Mouse (Mus musculus) bone marrow, adult 2 months (tissue): ENCODE measurements around the gene Cd47. TPM values are rescaled to one million over a fixed set of nuclear protein-coding genes. Genes with fewer than 3 reads are reported as not detected.

Source experiments
- H3K27ac ChIP-seq: fragments of 200-500 bp; 2 replicates; pipeline ENCODE4 v1.5.1; 2012; ENCODE audit warnings: low read depth, mild to moderate bottlenecking, control low read depth, inconsistent platforms, low read length; ENCODE audit not compliant: control insufficient read depth, poor library complexity, insufficient read depth
- H3K4me1 ChIP-seq: fragments of 200-500 bp; 2 replicates; pipeline ENCODE4 v1.6.1; 2011; ENCODE audit warnings: low read length; ENCODE audit not compliant: control insufficient read depth, insufficient read depth
- H3K4me3 ChIP-seq: fragments of 200-500 bp; replicated peaks from 2 replicates; pipeline ENCODE3; 2011; ENCODE audit warnings: mild to moderate bottlenecking, low read depth, low read length, control low read depth; ENCODE audit not compliant: control insufficient read depth
- CTCF ChIP-seq: fragments of 200-500 bp; IDR thresholded peaks from 2 replicates; pipeline ENCODE4 v1.5.1; 2011; ENCODE audit warnings: low read length, control low read depth; ENCODE audit not compliant: control insufficient read depth, insufficient read depth
- POLR2A ChIP-seq: fragments of 200-500 bp; IDR thresholded peaks from 2 replicates; pipeline ENCODE4 v1.6.1; 2011; ENCODE audit warnings: low read depth, mild to moderate bottlenecking, control low read depth, low read length, borderline replicate concordance; ENCODE audit not compliant: control insufficient read depth
- WGBS: fragments of 180-500 bp; shearing (Covaris S2); methylation state at CpG from one replicate; pipeline ENCODE4 v1.1.7; 2018; 5-methylcytosine and 5-hydroxymethylcytosine counted together
- polyA plus RNA-seq: library from polyadenylated mRNA; stranded (reverse); fragments of >200 nt; gene quantifications from 2 replicates; pipeline ENCODE4 v1.2.4, GENCODE M21; 2011; ENCODE audit warnings: low replicate concordance; ENCODE audit not compliant: missing spikeins, insufficient read depth, insufficient read length

Cd47 gene
- polyA plus RNA-seq, 1 experiment: 159 TPM

- 45% methylated on average over 7 of the region's 7 CpGs for WGBS
- no peak for TF ChIP-seq CTCF
- TF ChIP-seq POLR2A: no peak
- H3K4me3 ChIP-seq: no peak overlapping the region
- no peak overlapping the region for H3K27ac ChIP-seq
- H3K4me1 ChIP-seq: no peaks in the 10 kb centered on the region; the same call in 1 of the 2 replicates
Measured at GRCm38 (mm10) chr16:49964321-49964986, 164.1 kb downstream of the Cd47 start.

Other genes starting within 250 kb of the Cd47 start
- 6.1 and 15.7 TPM in 2 replicates for gene Ift57, start 101.3 kb upstream of the Cd47 start, polyA plus RNA-seq